Mouse (Mus musculus): ENCODE results near the gene Sox5. TPM values are rescaled to one million over a fixed set of nuclear protein-coding genes. Genes with fewer than 3 reads are reported as not detected.

Sox5 gene
- total RNA-seq, 4 experiments from 2014 or later = 11.7 to 35.6 (median 21.6) TPM

DNA sequence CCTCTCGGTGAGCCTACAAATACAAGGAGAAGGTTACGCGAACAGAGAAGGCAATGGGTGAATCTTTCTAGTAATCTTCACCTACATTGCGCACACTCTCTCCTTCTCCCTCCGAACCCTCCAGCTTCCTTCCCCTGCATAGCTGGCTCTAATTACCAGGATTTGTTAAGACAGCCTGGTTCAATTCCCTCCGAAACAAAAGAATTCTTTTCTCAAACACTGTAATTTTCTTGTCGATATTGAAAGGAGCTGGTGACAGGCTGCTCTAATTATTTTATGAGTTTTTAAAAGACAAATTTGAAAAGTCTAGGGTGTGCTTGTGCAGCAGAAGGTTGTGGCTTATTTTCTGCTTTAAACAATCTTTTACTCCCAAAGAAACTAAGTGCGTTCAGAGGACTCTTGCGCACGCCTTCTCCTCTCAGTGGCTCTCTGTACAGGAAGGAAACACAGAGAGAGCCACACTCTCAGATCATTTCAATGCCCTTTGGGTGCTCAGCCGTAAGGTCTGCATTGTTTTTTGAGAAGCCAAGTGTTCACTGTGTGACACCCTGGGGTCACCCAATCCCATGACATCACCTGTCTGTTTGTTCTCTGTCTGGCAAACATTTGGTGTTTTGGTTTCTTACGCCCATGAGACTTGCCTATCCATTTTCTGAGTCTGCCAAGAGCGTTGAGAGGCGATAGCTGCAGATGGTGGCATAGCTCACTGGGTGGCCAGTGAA lies 392.3 kb downstream of the Sox5 start:
- DNase-seq = no peak

DNA sequence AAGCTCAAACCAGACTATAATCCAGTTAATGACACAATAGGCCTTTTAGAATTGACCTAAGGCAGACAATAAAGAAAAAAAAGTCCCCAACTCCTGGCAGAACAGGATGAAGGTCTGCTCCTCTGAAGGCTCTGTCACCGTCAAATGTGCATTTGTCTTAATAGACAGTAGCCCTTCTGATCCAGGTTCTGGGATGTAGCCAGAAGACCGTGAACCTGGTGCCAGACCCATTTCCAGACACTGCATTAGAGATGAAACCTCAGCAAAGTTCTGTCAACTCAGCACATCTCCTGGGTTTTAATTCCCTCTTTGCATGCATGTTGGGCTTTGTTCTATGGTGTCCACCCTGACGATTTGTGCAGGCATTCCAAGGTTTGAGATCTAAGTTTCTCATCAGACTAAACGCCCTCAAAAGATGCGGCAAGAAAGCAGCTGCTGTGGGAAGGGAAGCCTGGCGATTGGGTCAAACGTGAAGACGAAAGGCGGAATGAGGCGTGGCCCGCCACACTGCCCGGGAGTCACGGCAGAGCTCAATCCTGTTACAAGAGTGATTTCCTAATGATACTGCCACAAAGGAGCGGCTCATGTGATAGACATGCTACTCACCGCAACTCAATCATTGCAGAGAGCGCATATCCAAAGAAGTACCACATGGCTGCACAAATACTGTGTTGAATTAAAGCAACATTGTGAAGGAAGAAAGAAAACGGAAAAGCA lies 394.1 kb downstream of the Sox5 start:
- DNase-seq = no peak

DNA sequence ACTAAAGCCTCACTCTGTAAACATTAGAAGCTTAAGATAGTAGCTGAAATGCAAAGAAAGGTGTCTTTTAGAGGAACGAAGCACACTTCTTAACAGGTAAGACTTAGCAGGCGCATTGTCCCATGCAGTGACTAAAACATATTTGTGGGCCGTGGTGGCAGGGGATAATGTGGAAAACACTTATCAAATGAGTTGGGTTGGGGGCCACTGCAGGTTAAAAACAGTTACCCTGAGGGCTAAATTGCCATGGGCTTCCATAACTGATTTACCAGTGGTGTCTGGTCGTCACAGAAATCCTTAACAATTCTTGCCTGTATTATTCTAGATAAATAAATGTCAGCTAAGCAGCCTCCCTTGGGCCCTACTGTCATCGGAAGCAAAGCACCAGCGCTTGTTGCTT lies 401.1 kb downstream of the Sox5 start:
- DNase-seq = no peak

DNA sequence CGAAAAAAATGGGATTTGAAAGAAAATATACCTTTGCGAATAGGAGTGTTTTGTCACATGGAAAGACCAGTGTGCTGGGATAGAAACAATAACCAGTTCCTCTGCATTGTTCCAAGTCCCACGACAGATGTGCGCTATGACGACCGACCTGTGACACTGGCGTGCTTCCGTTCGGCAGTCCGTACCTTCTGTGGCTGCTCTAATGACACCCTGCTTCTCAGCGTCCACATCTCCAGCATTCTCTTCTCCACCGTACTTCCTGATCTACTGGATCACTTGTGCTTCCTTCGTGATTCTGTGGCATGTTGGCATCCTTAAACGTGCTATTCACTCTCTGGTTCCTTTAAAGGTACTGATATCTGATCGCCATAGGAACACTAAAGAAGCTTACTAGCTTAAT lies 401.6 kb downstream of the Sox5 start:
- no peak for DNase-seq

DNA sequence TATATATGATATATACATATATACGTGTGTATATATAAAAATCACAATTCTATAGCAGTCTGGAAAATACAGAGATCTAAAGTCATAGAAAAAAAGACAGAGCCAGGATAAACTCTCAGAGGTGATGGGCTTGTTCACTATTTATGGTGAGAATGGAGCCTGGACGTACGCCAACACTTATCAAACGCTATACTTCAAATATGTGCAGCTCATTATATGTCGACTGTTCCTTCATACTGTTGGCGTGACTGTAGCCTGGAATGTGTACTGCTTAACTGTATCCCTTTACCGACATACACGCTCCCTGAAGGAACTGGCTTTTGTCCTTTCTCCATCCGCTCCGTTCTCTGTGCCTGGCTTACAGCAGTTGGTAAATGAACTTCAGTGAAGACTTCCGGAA lies 407.0 kb downstream of the Sox5 start:
- no peak for DNase-seq

DNA sequence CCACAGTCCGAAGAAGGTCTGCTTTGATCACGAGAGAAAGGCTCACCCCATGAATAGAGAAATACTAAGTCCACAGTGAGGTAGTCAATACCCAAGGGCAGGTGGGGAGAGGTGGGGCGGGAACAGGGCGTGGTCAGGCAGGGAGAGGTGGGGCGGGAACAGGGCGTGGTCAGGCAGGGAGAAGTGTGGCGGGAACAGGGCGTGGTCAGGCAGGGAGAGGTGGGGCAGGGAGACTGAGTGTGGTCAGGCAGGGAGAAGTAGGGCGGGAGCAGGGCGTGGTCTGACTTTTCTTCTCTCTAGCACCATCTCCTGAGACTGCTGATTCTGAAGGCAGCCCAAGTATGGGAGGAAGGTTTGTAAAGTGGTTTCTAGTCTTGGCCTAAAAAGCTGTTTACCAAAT lies 411.1 kb downstream of the Sox5 start:
- DNase-seq = no peak

DNA sequence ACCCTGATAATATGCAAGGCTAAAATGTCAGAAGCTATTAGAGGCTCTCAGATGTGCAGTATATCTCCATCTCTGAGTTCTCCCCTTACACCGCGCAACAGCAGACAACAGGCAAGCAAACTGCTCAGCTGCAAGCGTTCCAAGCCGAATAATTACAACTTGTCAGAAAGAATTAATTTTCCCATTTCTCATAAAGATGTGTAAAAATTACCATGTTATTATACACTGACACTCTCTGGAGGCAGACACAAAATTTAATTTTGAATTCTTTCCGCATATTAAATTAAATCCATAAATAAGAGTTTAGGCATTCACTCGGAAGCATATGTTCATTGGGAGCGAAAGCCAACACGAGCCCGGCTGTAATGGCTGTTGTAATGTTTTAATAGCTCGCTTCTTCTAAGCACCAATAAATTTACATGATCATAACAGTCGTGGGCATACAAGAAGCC lies 414.1 kb downstream of the Sox5 start:
- no peak for DNase-seq

DNA sequence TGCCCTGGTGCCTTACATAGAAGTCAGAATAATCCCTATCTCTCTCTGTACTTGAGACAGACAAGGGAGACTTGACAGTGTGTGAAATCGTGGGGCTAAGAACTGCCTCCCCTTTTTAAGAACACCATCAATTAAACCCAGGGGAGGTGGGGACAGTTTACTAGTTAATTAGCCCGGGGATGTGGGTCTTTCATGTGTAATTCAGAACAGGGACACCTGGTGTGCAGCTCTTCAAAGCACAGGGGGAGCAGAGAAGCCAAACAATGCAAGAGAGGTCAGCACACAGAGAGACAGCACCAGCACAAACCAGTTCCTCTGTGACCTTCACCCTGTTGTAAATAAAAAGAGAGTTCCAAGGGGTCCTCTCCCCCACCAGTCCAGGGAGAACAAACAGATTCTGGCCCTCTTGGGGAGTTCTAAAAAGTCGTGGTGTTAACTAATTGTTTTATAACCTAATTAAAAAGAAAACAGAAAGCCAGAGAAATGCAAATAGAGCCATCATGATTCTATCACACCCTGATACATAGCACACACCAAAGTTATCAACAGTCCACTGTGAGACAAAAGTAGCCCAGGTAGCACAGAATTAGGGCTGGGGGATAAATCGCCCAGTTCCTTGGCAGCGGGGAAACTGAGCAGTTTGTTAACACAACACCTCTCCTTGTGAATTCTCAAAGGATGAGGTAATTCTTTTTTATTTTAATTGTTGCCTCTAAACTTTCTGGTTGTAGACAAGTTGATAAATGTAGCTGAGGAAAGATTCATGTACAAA lies 420.3 kb downstream of the Sox5 start:
- DNase-seq = no peak

DNA sequence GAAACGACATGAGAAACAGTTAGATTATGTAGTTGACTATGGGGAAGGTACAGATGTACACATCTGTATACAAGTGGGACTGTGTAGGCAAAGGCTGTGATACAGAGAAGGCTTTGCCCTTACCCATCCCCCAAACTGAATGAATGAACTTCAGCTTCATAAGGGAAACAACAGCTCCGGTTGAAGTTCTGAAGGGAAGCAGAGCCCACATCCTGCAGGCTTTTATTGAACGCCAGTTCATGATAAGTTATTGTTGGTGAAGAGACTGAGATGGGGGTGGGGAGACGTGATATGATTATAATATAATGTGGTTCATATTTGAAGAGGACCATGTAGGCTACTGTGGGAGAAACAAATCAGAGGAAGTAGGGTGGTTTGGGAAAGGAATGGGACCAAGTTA lies 424.7 kb downstream of the Sox5 start:
- DNase-seq = no peak

DNA sequence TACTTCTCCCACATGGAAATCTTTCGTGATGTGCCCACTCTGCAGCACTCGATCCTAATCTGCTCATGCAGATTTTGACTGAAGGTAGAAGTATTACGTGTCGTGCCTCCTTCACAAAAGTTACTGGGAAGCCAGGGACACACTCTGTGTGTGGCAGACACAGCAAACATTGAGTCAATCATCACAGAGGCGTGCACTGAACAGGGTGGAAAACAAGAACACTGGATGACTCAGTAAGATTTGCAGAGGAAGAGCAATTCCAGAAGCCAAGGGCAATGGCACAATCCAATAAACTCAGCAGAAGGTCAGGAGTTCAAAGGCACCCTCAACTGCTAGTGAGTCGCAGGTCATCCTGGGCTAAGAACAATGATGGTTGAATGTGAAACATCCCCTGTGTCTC lies 430.7 kb downstream of the Sox5 start:
- DNase-seq = no peak

DNA sequence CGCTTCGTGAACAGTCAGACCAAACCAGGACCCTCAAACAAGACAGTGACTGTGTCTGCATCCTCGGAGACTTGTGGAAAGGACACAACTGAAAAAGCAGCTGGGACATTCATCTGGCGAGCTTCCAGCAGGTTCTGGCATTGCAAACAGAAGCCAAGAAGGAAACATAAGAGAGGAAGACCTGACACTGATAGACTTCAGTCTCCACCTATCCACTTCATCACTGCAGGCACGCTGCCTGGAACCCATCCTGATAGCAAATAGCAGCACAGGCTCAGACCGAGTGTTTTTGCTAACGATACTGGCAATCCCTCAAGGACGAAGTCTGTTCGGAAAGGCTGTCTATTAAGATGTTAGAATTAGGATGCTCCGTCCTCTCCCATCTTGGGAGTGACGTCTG lies 438.4 kb downstream of the Sox5 start:
- DNase-seq = no peak

DNA sequence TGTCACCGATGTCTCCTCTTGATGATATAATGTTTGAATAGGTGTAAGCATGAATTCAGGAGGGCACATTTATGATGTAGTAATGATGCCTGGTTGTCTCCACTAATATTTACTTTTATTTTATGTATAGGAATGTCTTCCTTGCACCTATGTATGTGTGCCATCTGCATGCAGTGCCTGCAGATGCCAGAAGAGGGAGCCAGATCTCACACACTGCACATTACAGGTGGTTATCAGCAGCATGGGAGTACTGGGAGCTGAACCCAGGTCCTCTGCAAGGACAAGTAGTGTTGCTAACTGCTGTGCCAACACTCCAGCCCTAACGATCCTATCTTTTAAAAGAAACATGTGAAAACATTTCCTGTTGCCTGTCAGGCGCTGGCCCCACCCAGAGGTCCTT lies 442.2 kb downstream of the Sox5 start:
- no peak for DNase-seq

DNA sequence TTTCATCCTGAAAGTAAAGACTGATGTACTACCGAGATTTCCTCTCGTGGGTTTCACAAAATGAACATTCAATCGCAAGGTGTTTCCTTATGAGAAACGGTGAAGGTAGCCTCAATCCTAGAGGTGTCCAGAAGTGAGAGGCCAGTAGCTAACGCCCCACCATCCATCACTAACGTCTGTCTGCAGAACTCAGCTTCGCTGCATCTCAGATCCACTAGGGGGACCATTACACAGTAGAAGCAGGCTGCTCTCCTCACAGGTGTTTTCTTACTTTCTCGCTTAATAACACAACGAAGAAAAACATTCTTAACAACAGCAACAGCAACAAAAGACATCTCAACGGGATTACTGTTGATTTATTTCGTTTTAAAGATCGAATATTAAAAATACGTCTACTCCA lies 442.8 kb downstream of the Sox5 start:
- DNase-seq = no peak

DNA sequence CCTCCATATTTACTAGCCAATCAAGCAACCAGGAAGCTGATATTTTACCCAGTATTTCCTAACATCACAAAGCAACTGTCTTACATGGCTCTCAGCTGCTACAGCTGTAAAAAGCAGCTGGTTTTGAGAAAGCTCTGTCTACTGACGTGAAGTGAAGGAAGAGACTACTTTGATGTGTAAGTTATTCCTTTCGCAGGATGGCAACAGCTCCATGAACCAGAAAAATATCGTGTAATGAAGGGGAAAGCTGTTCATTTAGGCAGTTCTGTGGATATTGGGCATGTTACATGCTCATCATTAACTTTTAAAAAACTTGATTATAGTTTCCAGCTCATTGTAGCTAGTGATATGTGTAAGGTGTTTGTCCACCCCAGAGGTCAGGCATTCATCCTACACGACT lies 443.6 kb downstream of the Sox5 start:
- no peak for DNase-seq

DNA sequence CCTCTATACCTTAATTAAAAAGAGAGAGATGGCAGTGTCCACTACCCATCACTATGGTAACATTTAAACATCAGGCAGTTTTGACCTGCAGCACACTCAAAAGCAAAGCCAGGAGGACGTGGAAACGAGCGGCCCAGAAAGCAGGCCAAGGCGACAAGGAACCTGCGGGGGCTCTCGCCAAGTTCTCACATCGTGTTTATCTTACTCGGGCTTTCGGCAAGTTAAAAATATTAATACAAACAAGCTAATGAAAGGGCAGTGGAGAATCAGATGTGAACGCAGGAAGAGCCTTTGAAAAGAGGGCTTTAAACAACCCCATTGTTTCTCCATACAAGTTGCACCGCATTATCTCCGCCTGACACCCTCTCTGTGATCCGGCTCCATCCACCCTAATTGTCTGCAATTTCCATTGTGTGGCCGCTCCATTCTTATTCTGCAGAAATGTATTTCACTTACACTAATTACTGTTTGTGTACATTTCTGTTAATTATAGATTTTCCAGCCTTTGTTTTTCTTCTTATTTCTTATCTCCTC lies 444.3 kb downstream of the Sox5 start:
- no peak for DNase-seq

DNA sequence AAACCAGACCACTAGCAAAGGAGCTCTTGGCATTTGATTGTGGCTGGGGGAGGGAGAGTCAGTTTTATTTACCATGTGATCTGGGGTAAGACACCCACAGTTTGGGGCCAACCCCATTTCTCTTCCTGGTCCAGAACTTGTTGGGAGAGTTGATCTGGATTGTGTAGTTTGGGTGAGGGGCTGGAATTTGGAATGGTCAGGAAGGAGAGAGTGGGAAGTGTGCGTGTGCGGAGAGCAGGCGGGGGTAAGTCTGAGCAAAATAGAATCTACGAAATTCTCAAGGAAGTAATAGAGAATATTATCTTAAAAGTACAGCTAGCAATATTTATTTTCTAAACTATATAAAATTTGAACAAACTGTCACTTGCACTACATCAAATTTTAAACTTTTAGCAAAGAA lies 445.0 kb downstream of the Sox5 start:
- DNase-seq = no peak

DNA sequence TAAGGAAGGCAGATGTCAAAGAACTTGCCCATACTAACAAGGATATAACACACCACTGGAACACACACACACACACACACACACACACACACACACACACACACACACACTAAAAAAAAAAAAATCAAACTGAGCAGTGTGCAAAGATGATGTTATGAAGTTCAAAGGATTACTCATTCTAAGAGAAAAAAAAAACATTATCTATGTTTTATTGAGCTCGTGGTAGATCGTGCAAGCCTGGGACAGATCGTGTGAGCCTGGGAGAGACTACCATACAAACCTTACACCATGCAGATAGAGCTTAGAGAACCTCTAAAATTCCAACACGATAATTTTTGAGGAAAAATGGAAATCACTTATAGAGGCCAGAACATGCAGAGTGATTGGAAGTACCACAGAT lies 448.6 kb downstream of the Sox5 start:
- DNase-seq = no peak

DNA sequence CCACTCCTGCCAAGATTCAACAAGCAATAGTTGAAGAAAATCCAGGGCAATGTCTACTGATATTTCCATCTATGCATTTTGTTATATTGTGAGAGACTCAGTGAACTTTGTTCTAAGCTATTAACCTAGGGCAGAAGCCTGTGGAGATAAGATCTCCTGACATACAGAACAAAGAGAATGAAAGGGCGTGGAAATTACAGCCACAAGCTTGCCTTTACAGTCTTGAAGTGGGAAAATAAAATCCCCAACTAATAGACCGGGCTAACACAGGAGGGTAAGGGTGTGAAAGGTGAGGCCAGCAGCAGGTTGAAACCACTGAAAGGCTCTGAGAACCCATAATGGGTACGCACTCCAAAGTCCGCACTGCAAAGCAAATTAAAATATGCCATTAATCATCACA lies 449.8 kb downstream of the Sox5 start:
- no peak for DNase-seq

DNA sequence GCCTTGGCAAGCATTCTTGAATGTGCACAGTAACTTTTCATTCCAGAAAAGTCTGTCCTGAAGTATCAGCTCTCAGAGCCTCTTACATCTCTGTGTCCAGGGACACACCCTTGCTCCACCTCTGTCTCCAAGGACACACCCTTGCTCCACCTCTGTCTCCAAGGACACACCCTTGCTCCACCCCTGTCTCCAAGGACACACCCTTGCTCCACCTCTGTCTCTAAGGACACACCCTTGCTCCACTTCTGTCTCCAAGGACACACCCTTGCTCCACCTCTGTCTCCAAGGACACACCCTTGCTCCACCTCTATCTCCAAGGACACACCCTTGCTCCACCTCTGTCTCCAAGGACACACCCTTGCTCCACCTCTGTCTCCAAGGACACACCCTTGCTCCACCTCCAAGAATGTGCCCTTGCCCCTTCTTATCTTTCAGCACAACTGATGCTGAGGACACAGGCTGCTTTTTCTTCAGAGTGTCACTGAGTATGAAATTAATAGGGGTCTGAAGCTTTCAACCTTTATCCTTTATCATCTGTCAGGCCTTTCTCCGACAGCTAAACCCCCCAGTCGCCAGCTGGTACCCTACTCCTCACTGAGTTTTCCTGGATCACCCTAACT lies 452.4 kb downstream of the Sox5 start:
- DNase-seq = no peak

DNA sequence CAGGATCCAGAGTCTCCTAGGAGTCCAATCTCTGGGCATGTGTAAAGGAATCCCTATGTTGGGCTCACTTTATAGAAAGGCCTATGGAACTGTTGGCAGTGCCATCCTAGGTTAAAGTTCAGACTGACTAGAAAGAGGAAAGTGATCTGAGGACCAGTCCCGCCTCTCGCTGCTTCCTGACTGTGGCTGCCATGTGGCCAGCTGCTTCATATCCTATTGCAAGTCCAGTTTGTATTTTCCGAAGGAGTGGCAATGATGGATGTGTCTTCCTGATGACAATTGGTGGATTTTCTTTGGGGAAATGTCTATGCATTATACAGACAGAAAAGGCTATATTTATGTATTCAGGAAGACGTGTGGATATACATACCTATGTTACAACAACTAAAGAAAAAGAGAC lies 453.0 kb downstream of the Sox5 start:
- DNase-seq = no peak

DNA sequence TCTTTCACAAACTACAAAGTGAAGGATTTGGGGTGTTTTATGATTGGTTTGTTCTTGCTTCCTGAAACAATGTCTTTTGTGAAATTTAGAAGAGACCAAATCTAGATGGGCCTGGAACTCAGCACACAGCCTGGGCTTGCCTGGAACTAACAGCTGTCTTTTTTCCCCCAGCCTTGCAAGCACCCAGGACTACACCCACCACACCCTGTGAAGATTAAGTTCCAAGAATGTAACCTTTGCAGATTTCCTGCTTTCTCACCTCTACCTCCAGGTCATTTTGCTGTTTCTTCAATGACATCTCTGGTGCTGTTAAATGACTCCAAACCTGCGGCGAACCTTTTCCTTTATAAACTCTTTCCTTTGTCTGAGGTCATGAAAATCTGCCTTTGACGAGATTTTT lies 455.0 kb downstream of the Sox5 start:
- no peak for DNase-seq

DNA sequence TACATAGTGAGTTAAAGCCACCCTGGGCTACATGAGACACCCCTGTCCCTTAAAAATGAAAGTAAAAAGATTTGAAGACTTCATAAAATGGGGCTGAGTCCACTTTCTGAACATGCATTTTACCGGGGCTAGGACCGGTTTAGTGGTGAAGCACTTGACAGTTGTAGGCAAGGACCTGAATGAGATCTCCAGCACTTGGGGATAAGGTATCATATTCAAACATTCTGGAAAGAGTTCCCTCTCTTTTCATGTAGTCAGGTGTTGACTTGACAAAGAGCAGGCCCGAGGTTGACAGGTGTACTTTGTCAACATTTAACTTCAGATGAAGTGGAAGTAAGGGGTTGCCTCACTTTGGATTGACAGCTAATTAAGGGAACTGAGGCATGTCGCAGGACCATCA lies 458.4 kb downstream of the Sox5 start:
- no peak for DNase-seq
